Comparison of ENCODE assay signal across 8 mouse cellular contexts in genomic region chr2:180272884-180273321, GRCm38 (mm10). TPM values are rescaled to one million over a fixed set of nuclear protein-coding genes. Genes with fewer than 3 reads are reported as not detected.
DNase-seq lines count a peak whose midpoint lies in the region; ATAC-seq and TF ChIP-seq lines count a peak whose summit lies in the region.

No protein-coding gene starts in this region.

- H3K4me1 ChIP-seq in heart, adult 2 months (ENCODE audit: control insufficient read depth, insufficient read depth, low read length), result peaks cover 19% of the 10 kb centered on the region
- peaks cover 34% of the 10 kb centered on the region for H3K4me1 ChIP-seq in hindbrain, embryonic 12.5 days
- peaks cover 14 to 29% of the 10 kb centered on the region in 2 experiments for H3K4me1 ChIP-seq in liver, embryonic 14.5 days (replicated peaks; ENCODE audit: control insufficient read depth in 2 of 2, insufficient read depth in 2 of 2, low read length in 1 of 2)
- H3K4me1 ChIP-seq in stomach, embryonic 16.5 days (ENCODE audit: control insufficient read depth, insufficient read depth, low read length), result peaks cover 31% of the 10 kb centered on the region

- ATAC-seq in hindbrain, embryonic 12.5 days (ENCODE audit: low FRiP score), result peak; percentile 51
- ATAC-seq in liver, embryonic 14.5 days (ENCODE audit: insufficient read depth), result peak; percentile 64
- ATAC-seq in stomach, embryonic 16.5 days (ENCODE audit: insufficient read depth, low FRiP score), result 0 out of 2 replicates have a peak, but pooled peaks have one; percentile 5

- TF ChIP-seq CTCF in heart, adult 2 months (IDR thresholded peaks at IDR 0.05), result no peak
- no peak for TF ChIP-seq CTCF in liver, embryonic 14.5 days (IDR thresholded peaks at IDR 0.05; ENCODE audit: low read depth)

- no peaks in the 10 kb centered on the region for H3K36me3 ChIP-seq in heart, adult 2 months (ENCODE audit: control insufficient read depth, insufficient read depth, low read length)
- H3K36me3 ChIP-seq in hindbrain, embryonic 12.5 days, result peaks cover under 1% of the 10 kb centered on the region; the same call in 1 of the 2 replicates
- no peaks in the 10 kb centered on the region for H3K36me3 ChIP-seq in liver, embryonic 14.5 days (replicated peaks; ENCODE audit: control insufficient read depth, insufficient read depth, low read depth)
- no peaks in the 10 kb centered on the region for H3K36me3 ChIP-seq in stomach, embryonic 16.5 days (ENCODE audit: control insufficient read depth, insufficient read depth, low read length)

- WGBS in heart, adult 2 months, result under 1% methylated on average over 37 of the region's 37 CpGs
- WGBS in hindbrain, embryonic 12.5 days, result under 1% methylated on average over 26 of the region's 37 CpGs
- under 1% methylated on average over 37 of the region's 37 CpGs for WGBS in liver, embryonic 14.5 days (ENCODE audit: insufficient replicate concordance)
- WGBS in stomach, embryonic 16.5 days, result under 1% methylated on average over 35 of the region's 37 CpGs

- H3K79me2 ChIP-seq in heart, adult 2 months (replicated peaks; ENCODE audit: control insufficient read depth, insufficient read depth, low read length), result peaks cover 5% of the 10 kb centered on the region

- no peak for TF ChIP-seq EP300 in heart, adult 2 months (IDR thresholded peaks at IDR 0.05; ENCODE audit: insufficient read depth, low read depth, low read length)
- no peak for TF ChIP-seq EP300 in liver, embryonic 14.5 days (IDR thresholded peaks at IDR 0.05; ENCODE audit: low read depth)

- H3K27me3 ChIP-seq in heart, adult 2 months (ENCODE audit: control insufficient read depth, insufficient read depth, low read length), result no peaks in the 10 kb centered on the region
- peaks cover 10% of the 10 kb centered on the region; the same call in 1 of the 2 replicates for H3K27me3 ChIP-seq in hindbrain, embryonic 12.5 days
- H3K27me3 ChIP-seq in liver, embryonic 14.5 days (ENCODE audit: control insufficient read depth, insufficient read depth, low read length), result no peaks in the 10 kb centered on the region
- no peaks in the 10 kb centered on the region for H3K27me3 ChIP-seq in stomach, embryonic 16.5 days (ENCODE audit: control insufficient read depth, insufficient read depth, low read length)

- intact Hi-C loops in heart, adult 2 months (cut with DNase I), result no loop called here

- peak overlapping the region; percentile 69 for H3K27ac ChIP-seq in heart, adult 2 months
- peak overlapping the region; percentile 79 for H3K27ac ChIP-seq in hindbrain, embryonic 12.5 days
- peak overlapping the region; percentile 44 for H3K27ac ChIP-seq in liver, embryonic 14.5 days
- peak overlapping the region; percentile 39; the same call in 1 of the 2 replicates for H3K27ac ChIP-seq in stomach, embryonic 16.5 days (ENCODE audit: low read length)

- no peak for TF ChIP-seq POLR2A in heart, adult 2 months (IDR thresholded peaks at IDR 0.05; ENCODE audit: insufficient read depth, low read depth, low read length)

- no peaks in the 10 kb centered on the region for H3K9me3 ChIP-seq in hindbrain, embryonic 12.5 days (replicated peaks)
- no peaks in the 10 kb centered on the region for H3K9me3 ChIP-seq in liver, embryonic 14.5 days (ENCODE audit: control insufficient read depth, low read length)
- H3K9me3 ChIP-seq in stomach, embryonic 16.5 days (replicated peaks; ENCODE audit: control insufficient read depth, low read length), result no peaks in the 10 kb centered on the region

- no peak for DNase-seq in heart, adult 2 months
- DNase-seq in heart, adult 8-10 months (ENCODE audit: low spot score), result no peak
- DNase-seq in 3134 (ENCODE audit: extremely low read depth, insufficient read length, low spot score), result peak; percentile 52
- DNase-seq in cerebellum, adult 8-10 months, result peak; percentile 59
- no peak for DNase-seq in liver, embryonic 14.5 days (ENCODE audit: low read depth in 3 of 3, low spot score in 3 of 3)
- no peak for DNase-seq in adrenal gland, postnatal 4 days (ENCODE audit: low spot score in 2 of 2)

- peak overlapping the region; percentile 91 for H3K9ac ChIP-seq in heart, adult 2 months (ENCODE audit: low read depth, low read length)
- peak overlapping the region; percentile 98 for H3K9ac ChIP-seq in hindbrain, embryonic 12.5 days
- H3K9ac ChIP-seq in liver, embryonic 14.5 days (replicated peaks), result peak overlapping the region; percentile 85
- H3K9ac ChIP-seq in stomach, embryonic 16.5 days (ENCODE audit: low read length), result peak overlapping the region; percentile 91

- H3K4me2 ChIP-seq in hindbrain, embryonic 12.5 days (replicated peaks), result peak overlapping the region; percentile 96
- H3K4me2 ChIP-seq in liver, embryonic 14.5 days (ENCODE audit: low read depth), result peak overlapping the region; percentile 98
- peak overlapping the region; percentile 93 for H3K4me2 ChIP-seq in stomach, embryonic 16.5 days (ENCODE audit: low read depth, low read length)

- H3K4me3 ChIP-seq in heart, adult 2 months, result peak overlapping the region; percentile 71
- peak overlapping the region; percentile 92 for H3K4me3 ChIP-seq in hindbrain, embryonic 12.5 days
- peak overlapping the region; percentile 66 to 88 for H3K4me3 ChIP-seq in liver, embryonic 14.5 days (ENCODE audit: insufficient read depth in 1 of 2, low read depth in 2 of 2, low read length in 2 of 2)
- peak overlapping the region; percentile 74 for H3K4me3 ChIP-seq in stomach, embryonic 16.5 days (replicated peaks; ENCODE audit: low read length)

RNA-seq across cellular contexts. Expression of gene Cables2, which starts 0.4 kb away (rescaled TPM):
- total RNA-seq in heart, adult 2 months (2021), result 10 to 100 TPM; 11.2 to 14.3 TPM
- polyA plus RNA-seq in heart, adult 2 months (2012; rRNA removed), result 17.6 and 26.7 TPM in 2 replicates
- 10 to 100 TPM; 12.1 to 14.1 (median 12.6) TPM for total RNA-seq in heart, adult 8-10 months (2022)
- 29.4 and 29.5 TPM in 2 replicates for polyA plus RNA-seq in hindbrain, embryonic 12.5 days (2016; fragmentation: Nextera tagmentation; extraction: Ambion mirVana)
- polyA plus RNA-seq in liver, embryonic 14.5 days (2012; rRNA removed), result 4.9 and 5.6 TPM in 2 replicates
- 3.3 and 4.9 TPM in 2 replicates for polyA plus RNA-seq in liver, embryonic 14.5 days (2014; fragmentation: Nextera tagmentation; extraction: Ambion mirVana)
- 4.3 and 4.6 TPM in 2 replicates for polyA plus RNA-seq in stomach, embryonic 16.5 days (2015; fragmentation: Nextera tagmentation; extraction: Ambion mirVana)
- total RNA-seq in adrenal gland, postnatal 4 days (2021), result 10 to 100 TPM; 19.8 to 21.2 TPM

RNA-seq across cellular contexts. Expression of gene Rps21, which starts 15.7 kb away (rescaled TPM):
- 100 to 1,000 TPM; 506 to 570 TPM for total RNA-seq in heart, adult 2 months (2021)
- polyA plus RNA-seq in heart, adult 2 months (2012; rRNA removed), result 991 and 1,183 TPM in 2 replicates
- total RNA-seq in heart, adult 8-10 months (2022), result 100 to 1,000 TPM; 452 to 674 (median 565) TPM
- 393 and 423 TPM in 2 replicates for polyA plus RNA-seq in hindbrain, embryonic 12.5 days (2016; fragmentation: Nextera tagmentation; extraction: Ambion mirVana)
- 1,402 and 1,840 TPM in 2 replicates for polyA plus RNA-seq in liver, embryonic 14.5 days (2012; rRNA removed)
- 511 and 539 TPM in 2 replicates for polyA plus RNA-seq in liver, embryonic 14.5 days (2014; fragmentation: Nextera tagmentation; extraction: Ambion mirVana)
- polyA plus RNA-seq in stomach, embryonic 16.5 days (2015; fragmentation: Nextera tagmentation; extraction: Ambion mirVana), result 408 and 537 TPM in 2 replicates
- 1,000 to 10,000 TPM; 1,005 to 1,051 TPM for total RNA-seq in adrenal gland, postnatal 4 days (2021)

RNA-seq across cellular contexts. Expression of gene Rbbp8nl, which starts 16.8 kb away (rescaled TPM):
- total RNA-seq in heart, adult 2 months (2021), result not detected
- polyA plus RNA-seq in heart, adult 2 months (2012; rRNA removed), result not detected in 2 replicates
- not detected for total RNA-seq in heart, adult 8-10 months (2022)
- polyA plus RNA-seq in hindbrain, embryonic 12.5 days (2016; fragmentation: Nextera tagmentation; extraction: Ambion mirVana), result 0.20 and 0.35 TPM in 2 replicates
- 0.02 TPM in 2 replicates for polyA plus RNA-seq in liver, embryonic 14.5 days (2012; rRNA removed)
- not detected in 2 replicates for polyA plus RNA-seq in liver, embryonic 14.5 days (2014; fragmentation: Nextera tagmentation; extraction: Ambion mirVana)
- 3.7 and 5.9 TPM in 2 replicates for polyA plus RNA-seq in stomach, embryonic 16.5 days (2015; fragmentation: Nextera tagmentation; extraction: Ambion mirVana)
- not detected for total RNA-seq in adrenal gland, postnatal 4 days (2021)

RNA-seq across cellular contexts. Expression of gene Lama5, which starts 47.2 kb away (rescaled TPM):
- 100 to 1,000 TPM in 1 of 2 experiments, 10 to 100 TPM in 1; 66.3 to 104 TPM for total RNA-seq in heart, adult 2 months (2021)
- polyA plus RNA-seq in heart, adult 2 months (2012; rRNA removed), result 83.6 and 109 TPM in 2 replicates
- 100 to 1,000 TPM in 1 of 4 experiments, 10 to 100 TPM in 3; 78.1 to 110 (median 93.3) TPM for total RNA-seq in heart, adult 8-10 months (2022)
- 5.8 and 8.7 TPM in 2 replicates for polyA plus RNA-seq in hindbrain, embryonic 12.5 days (2016; fragmentation: Nextera tagmentation; extraction: Ambion mirVana)
- 2.7 and 2.9 TPM in 2 replicates for polyA plus RNA-seq in liver, embryonic 14.5 days (2012; rRNA removed)
- polyA plus RNA-seq in liver, embryonic 14.5 days (2014; fragmentation: Nextera tagmentation; extraction: Ambion mirVana), result 1.7 and 1.9 TPM in 2 replicates
- 61.3 and 64.6 TPM in 2 replicates for polyA plus RNA-seq in stomach, embryonic 16.5 days (2015; fragmentation: Nextera tagmentation; extraction: Ambion mirVana)
- 10 to 100 TPM; 47.5 to 66.5 TPM for total RNA-seq in adrenal gland, postnatal 4 days (2021)

Comparison
In these comparisons a context has a peak if more than half of its experiments do, and no peak if none do; other contexts are left out.
1. DNase-seq: peak in 3134 (single experiment) and cerebellum, adult 8-10 months (single experiment); none in heart, adult 2 months (0 of 2), heart, adult 8-10 months (single experiment), liver, embryonic 14.5 days (0 of 3) and adrenal gland, postnatal 4 days (0 of 2).
2. ATAC-seq: peak in every context shown above with its lines; median percentile 64 in liver, embryonic 14.5 days; 51 in hindbrain, embryonic 12.5 days; 5 in stomach, embryonic 16.5 days.
3. Peak in every context shown above with its lines, with median percentiles within 50 percentile points of each other: H3K27ac ChIP-seq, H3K4me3 ChIP-seq, H3K9ac ChIP-seq and H3K4me2 ChIP-seq.